Mouse (Mus musculus): Measurements from ENCODE around the gene Mpp4.

Mpp4 gene

GRCm38 (mm10) chr1:59166232-59166905 is 3.2 kb upstream of the Mpp4 start:
- no peak for DNase-seq

GRCm38 (mm10) chr1:59163918-59164317 is 729 bp upstream of the Mpp4 start:
- no peak for DNase-seq

DNA sequence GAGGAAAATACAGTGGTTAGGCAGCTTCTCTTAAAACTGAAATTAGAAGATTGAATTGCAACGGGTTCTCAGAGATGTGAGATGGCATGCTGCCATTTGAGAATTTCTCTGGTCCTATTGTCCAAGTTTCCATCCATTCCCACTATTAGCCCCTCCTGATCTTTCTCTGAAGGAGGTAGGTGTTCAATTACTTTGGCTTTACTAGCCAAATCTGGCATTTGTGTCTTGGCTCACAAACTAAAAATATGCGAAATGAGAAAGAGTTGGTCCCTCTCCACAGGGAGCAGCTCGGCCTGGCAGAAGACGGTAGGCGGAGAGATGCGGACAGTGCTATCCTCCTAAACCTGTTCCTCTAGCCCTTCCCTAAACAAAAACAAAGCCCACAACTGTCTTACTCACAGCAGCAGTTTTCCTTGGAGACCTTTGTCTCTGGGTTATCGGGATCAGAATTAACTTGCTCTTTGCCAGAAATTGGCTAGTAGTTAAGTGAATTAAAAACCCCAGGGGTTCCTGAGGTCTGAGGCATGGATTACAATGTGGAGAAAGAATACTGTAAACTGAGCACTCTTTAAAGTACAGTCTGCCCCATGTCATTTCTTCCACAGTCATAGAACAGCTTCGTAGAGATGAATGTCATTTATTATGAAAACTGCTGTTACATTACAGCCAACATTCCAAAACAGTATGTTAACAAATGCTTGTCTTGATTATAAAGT is 722 bp downstream of the Mpp4 start:
- DNase-seq = no peak

GRCm38 (mm10) chr1:59161396-59161795 is 1.8 kb downstream of the Mpp4 start:
- DNase-seq = no peak

DNA sequence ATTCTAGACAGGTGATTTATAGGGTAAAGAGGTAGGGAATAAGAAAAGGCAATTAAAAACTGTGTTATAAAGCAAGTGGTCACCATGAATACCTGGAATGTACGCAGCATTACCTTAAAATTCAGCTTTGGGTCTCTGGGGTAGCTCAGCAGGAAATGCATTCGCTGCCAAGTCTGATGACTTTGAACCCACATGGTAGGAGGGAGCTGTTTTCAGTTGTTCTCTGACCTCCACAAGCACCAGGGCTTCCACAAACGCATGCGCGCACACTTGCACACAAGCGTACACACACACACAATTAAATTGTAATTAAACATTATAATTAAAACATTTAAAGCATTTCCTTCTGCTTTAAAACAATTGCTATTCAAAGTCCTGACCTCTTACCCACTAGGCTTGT is 2.3 kb downstream of the Mpp4 start:
- no peak for DNase-seq

DNA sequence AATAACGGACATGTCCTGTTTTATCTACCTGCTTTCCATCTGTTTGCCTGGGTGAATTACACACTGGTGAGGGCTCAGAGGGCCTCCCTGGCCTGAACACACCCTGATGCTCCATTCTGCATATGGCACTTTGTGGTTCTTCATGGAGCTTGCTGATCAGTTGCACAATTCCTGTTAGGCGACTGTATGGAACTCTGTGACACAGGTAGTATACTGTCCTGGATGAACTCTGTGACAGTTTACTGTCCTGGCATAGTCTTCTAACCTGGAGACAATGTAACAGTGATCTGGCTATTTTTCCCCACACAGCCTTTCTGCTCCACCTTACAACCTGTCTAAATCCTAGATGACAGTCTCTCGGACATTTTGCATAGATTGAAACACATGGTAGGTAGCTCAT is 4.1 kb downstream of the Mpp4 start:
- DNase-seq = no peak

- DNase-seq = no peak
These were observed 4.7 kb downstream of the Mpp4 start for GRCm38 (mm10) chr1:59158498-59158897.

GRCm38 (mm10) chr1:59157846-59158245 is 5.3 kb downstream of the Mpp4 start:
- no peak for DNase-seq

- DNase-seq = no peak
These were observed 10.8 kb downstream of the Mpp4 start for GRCm38 (mm10) chr1:59152346-59152745.

DNA sequence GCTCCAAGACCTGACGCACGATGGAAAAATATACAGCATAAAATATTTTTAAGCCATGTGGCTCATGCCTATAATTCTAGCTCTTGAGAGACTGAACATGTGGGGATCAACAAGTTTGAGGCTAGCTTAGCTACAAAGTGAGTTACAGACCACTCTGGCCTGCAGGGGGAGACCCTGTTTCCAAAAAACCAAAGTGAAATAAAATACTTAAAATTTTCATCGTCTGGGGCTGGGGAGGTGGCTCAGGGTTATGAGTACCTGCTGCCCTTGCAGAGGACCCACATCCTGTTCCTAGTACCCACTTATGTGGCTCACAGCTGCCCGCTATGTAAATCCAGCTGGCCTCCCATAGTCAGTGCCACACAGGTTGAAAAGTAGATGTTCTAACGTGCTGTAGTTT is 12.6 kb downstream of the Mpp4 start:
- no peak for DNase-seq

- peak; percentile 62 for DNase-seq
These were observed 18.6 kb downstream of the Mpp4 start for GRCm38 (mm10) chr1:59144543-59144942.

- peak; percentile 92 for DNase-seq
These were observed 20.4 kb downstream of the Mpp4 start for GRCm38 (mm10) chr1:59142809-59143208.

DNA sequence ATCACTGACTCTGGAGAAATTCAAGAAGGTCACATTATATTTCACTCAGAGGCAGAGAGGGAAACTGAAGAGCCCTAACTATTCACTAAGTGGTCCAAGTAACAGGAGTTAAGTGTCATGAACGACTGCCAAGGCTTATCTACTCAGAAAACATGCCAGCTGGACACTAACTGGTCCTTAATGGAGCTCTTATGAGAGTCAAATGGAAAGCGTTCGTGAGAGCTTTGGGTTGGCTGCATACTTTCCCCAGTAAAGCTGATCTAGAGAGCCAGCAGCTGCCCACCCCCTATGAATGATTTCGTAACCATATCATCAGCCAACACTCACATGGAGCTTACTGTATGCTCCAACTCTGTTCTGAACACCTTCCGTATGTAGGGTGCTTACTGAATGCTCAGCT is 28.8 kb downstream of the Mpp4 start:
- DNase-seq = peak; percentile 87

GRCm38 (mm10) chr1:59128879-59129278 is 34.3 kb downstream of the Mpp4 start:
- DNase-seq = no peak

DNA sequence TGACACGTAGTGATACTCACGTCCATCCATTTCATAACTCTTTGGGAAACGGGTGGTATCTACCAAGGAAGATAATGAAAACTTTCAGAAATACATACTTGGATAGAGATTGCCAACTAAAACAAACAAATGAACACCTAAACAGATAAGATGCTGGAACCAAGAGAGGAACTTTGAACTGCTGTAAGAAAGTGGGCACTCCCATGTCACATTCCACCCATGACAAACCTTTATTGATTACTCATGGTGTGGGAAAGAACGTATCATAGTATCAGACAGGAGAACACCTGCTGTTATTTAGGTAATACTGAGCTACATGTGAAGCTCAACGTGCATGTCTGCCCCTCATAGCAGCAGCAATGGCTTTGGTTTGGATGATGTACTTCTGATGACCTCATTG is 37.6 kb downstream of the Mpp4 start:
- DNase-seq = no peak

- peak; percentile 92 for DNase-seq
These were observed 43.3 kb downstream of the Mpp4 start, which contains the start of gene Tmem237 for GRCm38 (mm10) chr1:59119720-59120457. TSS of gene Tmem237 (minus strand) at chr1:59120408.

DNA sequence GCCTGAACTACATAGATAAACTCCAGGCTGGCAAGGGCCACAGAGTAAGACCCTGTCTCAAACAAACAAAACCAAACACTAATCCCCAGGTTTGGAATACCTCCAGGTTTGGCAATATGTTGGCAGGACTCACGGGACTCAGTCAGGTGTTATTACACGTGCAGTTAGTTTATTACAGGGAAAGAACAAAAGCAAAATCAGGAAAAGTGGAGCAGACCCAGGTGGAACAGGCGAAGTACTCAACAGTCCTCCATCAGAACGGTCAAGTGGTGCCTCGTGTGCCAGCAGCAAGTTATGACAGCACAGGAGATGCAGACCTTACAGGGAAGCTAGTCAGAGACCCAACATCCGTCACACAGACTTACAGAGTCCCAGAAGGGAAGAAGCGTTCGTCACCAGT is 52.7 kb downstream of the Mpp4 start:
- peak; percentile 71 for DNase-seq

- DNase-seq = no peak
These were observed 61.1 kb downstream of the Mpp4 start for GRCm38 (mm10) chr1:59102071-59102470.

GRCm38 (mm10) chr1:59101020-59101419 is 62.2 kb downstream of the Mpp4 start:
- DNase-seq = no peak

- DNase-seq = no peak
These were observed 68.5 kb downstream of the Mpp4 start, which contains the start of gene C2cd6 for GRCm38 (mm10) chr1:59094705-59095104. TSS of gene C2cd6 (minus strand) at chr1:59094900.

All from lung, postnatal 36 days (tissue).